Mouse (Mus musculus) ES-E14 (cell line): ENCODE results near the gene Serinc5.

Source experiments
- CHD2 ChIP-seq: IDR thresholded peaks from 2 replicates; pipeline ENCODE4 v1.6.1; 2014; ENCODE audit warnings: mild to moderate bottlenecking, low read depth, low read length, inconsistent platforms
- MAFK ChIP-seq: IDR thresholded peaks from 2 replicates; pipeline ENCODE4 v1.6.1; 2014; ENCODE audit warnings: mild to moderate bottlenecking, low read depth, low read length, inconsistent platforms; ENCODE audit not compliant: insufficient read depth
- ZC3H11A ChIP-seq: IDR thresholded peaks from 2 replicates; pipeline ENCODE4 v1.6.1; 2012; ENCODE audit warnings: low read depth, mild to moderate bottlenecking, inconsistent platforms, low read length, borderline replicate concordance
- ZNF384 ChIP-seq: IDR thresholded peaks from 2 replicates; pipeline ENCODE4 v1.6.1; 2012; ENCODE audit warnings: low read depth, low read length, inconsistent platforms

GRCm38 (mm10) chr13:92710361-92710760 is 99.5 kb downstream of the Serinc5 start:
- TF ChIP-seq CHD2 (no peak), ZNF384 (no peak), ZC3H11A (no peak), MAFK (no peak)
